Mouse (Mus musculus): ENCODE data around the gene F13a1. TPM values are rescaled to one million over a fixed set of nuclear protein-coding genes. Genes with fewer than 3 reads are reported as not detected.

The F13a1 gene
- polyA plus RNA-seq (2017; shearing (Covaris generic)): 2.2 TPM

DNA sequence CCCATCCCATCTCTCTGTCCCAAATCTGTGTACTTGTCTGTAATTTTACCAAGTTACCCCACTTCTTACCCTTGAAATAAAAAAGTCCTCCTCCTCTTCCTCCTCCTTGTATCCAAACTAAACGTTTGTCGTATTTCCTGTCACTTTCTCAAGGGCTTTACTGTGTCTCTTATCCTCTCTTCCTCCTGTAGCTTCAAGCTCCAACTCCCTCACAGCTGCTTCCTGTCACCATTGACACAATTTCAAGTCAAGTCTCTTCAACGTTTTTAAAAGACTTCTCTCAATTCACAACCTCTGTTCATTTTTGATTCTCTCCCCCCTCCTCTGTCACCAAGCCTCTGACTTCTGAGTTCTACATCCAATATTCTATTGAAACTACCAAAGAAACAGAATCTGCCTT, at the start of gene F13a1:
Gene F13a1 (minus strand): TSS at position 119 of the 400 bp plus-strand sequence.

